Mouse (Mus musculus) embryo, embryonic 11 days (tissue): ENCODE results near the gene Sypl2.

ENCODE experiments used
- DNase-seq: peaks from one replicate; pipeline ENCODE4 v3.0.0-alpha.2; 2015

Gene Sypl2

DNA sequence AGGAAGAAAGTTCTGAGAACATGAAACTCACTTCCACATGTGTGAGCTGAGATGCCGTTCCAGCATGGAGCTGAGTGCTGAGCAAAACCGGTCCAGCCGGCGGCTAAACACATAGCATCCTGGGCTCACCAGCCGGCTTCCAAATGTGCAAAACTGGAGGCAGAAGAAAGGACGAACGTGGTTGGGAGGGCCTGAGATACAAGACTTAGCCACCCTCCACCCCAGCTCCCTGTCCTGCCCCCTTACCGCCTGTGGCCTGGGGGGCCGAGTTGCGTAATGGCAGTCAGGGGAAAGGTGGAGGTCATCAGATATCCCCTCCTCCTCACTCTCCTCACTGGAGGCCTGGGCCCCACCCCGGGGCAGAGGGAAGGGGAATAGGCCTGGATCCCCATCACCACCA, 22.0 kb downstream of the Sypl2 start:
- DNase-seq, result no peak

DNA sequence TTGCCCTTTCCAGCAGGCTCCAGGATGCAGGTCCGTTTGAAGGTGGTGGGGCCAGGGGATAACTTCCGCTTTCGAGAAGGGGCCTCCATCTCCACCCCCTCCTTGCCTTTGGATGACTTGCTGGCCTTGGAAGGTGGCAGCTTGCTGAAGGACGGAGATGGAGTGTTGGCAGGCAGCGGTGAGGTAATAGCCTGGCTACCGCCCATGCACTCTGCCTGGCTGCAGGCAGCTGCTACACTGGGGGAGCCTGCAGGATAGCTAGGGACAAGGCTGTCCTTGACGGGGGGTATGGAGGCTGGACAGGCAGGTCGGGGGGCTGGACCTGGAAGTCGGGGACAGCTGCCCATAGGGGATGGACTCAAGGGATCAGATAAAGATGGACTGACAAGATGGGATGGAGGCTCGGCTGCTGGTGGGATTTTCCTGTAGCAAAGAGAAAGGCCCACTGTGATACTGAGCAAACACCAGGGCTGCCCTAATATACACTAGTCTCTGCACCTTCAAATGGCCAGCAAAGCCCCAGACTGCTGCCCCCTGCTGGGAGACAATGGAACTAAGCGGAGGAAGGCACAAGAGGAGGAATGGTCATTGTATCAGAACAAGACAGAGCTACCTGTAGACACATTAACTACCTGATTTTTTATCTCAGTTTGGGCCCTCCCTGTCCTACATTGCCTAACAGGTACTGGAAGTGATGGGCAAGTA, 22.7 kb downstream of the Sypl2 start:
- peak; percentile 77 for DNase-seq

- DNase-seq, result no peak
Measured at GRCm38 (mm10) chr3:108203212-108203611, 23.2 kb downstream of the Sypl2 start.

- DNase-seq, result no peak
Measured at GRCm38 (mm10) chr3:108202506-108202905, 23.9 kb downstream of the Sypl2 start.

- DNase-seq, result peak; percentile 94
Measured at GRCm38 (mm10) chr3:108200329-108201323, 25.8 kb downstream of the Sypl2 start, which contains the start of gene Cyb561d1. Gene Cyb561d1 (minus strand): TSS chr3:108201212.

GRCm38 (mm10) chr3:108199231-108199630, 27.2 kb downstream of the Sypl2 start:
- no peak for DNase-seq

- DNase-seq, result peak; percentile 79
Measured at GRCm38 (mm10) chr3:108197066-108197497, 29.4 kb downstream of the Sypl2 start.

- DNase-seq, result no peak
Measured at GRCm38 (mm10) chr3:108195941-108196590, 30.4 kb downstream of the Sypl2 start.

GRCm38 (mm10) chr3:108195287-108195686, 31.2 kb downstream of the Sypl2 start:
- no peak for DNase-seq

DNA sequence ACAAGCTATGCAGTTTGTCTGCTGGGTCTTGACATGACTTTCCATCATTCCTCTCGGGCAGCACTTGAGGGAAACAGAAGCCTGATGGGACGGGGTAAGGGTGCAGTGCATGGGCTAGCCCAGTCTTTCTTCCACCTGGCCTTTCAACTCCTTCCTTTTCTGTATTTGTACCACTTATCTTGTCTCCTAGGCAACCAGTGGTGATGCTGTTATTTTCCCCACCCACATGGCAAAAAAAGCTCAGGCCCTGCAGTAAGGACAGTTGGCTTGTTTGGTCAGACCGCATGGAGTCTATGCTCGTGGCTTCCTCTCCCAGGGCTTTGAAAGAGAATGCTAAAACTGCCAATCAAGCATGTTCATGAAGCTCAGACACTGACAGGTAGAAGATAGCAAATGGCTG, 32.8 kb downstream of the Sypl2 start:
- DNase-seq, result no peak

GRCm38 (mm10) chr3:108189897-108190296, 36.6 kb downstream of the Sypl2 start:
- DNase-seq, result no peak

- DNase-seq, result no peak
Measured at GRCm38 (mm10) chr3:108188716-108189490, 37.5 kb downstream of the Sypl2 start.

DNA sequence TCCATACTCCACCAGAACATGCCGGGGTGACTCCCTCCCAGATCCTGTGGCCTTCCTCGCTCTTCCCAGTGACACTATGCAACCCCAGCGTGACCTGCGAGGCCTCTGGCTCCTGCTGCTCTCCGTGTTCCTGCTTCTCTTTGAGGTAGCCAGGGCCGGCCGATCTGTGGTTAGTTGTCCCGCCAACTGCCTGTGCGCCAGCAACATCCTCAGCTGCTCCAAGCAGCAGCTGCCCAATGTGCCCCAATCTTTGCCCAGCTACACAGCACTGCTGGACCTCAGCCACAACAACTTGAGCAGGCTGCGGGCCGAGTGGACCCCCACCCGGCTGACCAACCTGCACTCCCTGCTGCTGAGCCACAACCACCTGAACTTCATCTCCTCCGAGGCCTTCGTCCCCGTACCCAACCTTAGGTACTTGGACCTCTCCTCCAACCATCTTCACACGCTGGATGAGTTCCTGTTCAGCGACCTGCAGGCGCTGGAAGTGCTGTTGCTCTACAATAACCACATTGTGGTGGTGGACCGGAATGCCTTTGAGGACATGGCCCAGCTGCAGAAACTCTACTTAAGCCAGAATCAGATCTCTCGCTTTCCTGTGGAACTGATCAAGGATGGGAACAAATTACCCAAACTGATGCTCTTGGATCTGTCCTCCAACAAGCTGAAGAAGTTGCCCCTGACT, 39.2 kb downstream of the Sypl2 start:
- DNase-seq, result no peak

- peak; percentile 86 for DNase-seq
Measured at GRCm38 (mm10) chr3:108186098-108187047, 40.1 kb downstream of the Sypl2 start, which contains the start of gene Amigo1. Gene Amigo1 (plus strand): TSS chr3:108186335.

DNA sequence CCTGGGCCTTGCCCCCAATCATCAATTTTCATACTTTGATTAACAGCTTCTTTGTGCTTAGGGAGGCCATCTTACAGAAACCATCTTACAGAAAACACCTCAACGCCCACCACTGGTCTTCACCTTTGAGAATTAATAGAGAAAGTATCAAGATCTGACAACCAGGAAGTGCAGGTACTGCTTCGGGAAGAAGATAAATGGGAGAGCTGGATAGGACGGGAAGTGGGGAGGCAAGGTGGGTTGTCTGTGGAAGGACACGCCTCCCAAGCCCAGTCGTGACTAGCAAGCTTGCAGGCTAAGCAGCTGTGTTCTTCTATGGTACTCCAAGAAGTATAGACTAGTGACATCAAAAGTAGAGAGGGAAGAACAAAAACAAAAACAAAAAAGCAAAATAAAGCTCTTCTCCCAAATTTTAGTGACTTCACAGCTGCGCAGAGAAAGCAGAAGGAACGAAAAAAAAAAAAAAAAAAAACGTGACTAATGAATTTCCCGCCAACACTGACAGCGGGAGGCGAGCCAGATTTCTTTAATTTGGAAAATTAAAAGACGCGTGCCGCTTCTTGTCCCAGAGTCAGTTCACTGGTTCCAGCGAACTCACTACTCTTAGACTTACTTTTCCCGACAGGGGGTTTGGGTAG, 40.9 kb downstream of the Sypl2 start:
- DNase-seq, result no peak

- no peak for DNase-seq
Measured at GRCm38 (mm10) chr3:108184742-108185141, 41.7 kb downstream of the Sypl2 start.

GRCm38 (mm10) chr3:108180514-108180913, 45.9 kb downstream of the Sypl2 start:
- no peak for DNase-seq

DNA sequence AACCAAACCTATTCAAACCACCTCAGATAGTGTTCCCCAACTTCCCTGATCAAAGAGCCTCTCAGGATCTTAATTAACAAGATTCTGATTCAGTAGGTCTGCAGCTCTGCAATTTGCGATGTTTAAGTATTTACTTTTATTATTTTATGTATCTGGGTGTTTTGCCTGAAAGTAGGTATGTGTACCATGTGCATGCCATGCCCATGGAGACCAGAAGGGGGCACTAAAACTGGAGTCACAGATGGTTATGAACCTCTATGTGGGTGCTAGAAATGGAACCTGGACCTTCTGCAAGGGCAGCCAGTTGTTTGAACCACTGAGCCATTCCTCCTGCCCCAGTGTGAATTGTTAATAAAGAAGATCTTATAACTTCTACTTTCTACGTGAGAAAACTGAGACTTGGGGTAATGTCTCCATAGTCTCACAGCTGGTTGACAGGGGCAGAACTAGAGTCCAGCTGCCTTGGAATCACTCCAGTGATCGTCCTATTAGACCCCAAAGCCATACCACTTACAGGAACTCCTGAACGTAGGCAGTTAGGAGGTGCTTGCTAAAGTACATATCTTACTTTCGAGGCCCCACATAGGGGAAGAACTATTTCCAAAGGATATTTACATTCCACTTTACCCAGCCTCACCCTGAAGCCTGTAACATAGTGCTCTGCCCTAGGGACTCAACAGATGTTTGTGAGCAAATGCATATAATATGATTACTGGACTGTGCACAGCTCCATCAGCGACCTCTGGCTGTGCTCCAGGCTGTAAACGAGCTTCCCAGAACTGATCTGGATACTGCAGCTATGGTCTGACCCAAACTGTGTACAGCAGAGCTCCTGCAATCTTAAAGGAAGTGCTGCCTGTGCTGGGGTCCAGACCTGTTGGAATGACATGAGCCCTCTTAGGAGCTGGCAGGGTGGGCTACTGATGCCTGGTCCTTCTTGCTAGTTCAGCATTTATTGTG, 47.4 kb downstream of the Sypl2 start:
- DNase-seq, result no peak
